Mouse (Mus musculus) spleen, adult 2 months (tissue): ENCODE results near the gene Sorcs3. TPM values are rescaled to one million over a fixed set of nuclear protein-coding genes. Genes with fewer than 3 reads are reported as not detected.

Experiments
- DNase-seq, 2 experiments: peaks; one replicate each; pipeline versions ENCODE4 v3.0.0 to v3.0.0-alpha.2; 2012 to 2021; ENCODE audit warnings: low spot score in 2 of 2, low read depth in 1 of 2
- H3K27ac ChIP-seq: fragments of 200-500 bp; 2 replicates; pipeline ENCODE4 v1.5.1; 2012; ENCODE audit warnings: low read length, inconsistent platforms; ENCODE audit not compliant: insufficient read depth
- H3K27me3 ChIP-seq: fragments of 200-500 bp; 2 replicates; pipeline ENCODE4 v1.6.1; 2012; ENCODE audit warnings: mild to moderate bottlenecking, moderate library complexity, low read length, inconsistent platforms; ENCODE audit not compliant: control insufficient read depth, insufficient read depth
- H3K36me3 ChIP-seq: fragments of 200-500 bp; 2 replicates; pipeline ENCODE4 v1.6.1; 2012; ENCODE audit warnings: mild to moderate bottlenecking, low read length, inconsistent platforms; ENCODE audit not compliant: control insufficient read depth, insufficient read depth
- H3K4me1 ChIP-seq: fragments of 200-500 bp; 2 replicates; pipeline ENCODE4 v1.6.1; 2011; ENCODE audit warnings: inconsistent platforms; ENCODE audit not compliant: control insufficient read depth, insufficient read depth, insufficient read length
- H3K4me3 ChIP-seq: fragments of 200-500 bp; 2 replicates; pipeline ENCODE4 v1.5.1; 2011; ENCODE audit warnings: mild to moderate bottlenecking, inconsistent platforms; ENCODE audit not compliant: insufficient read depth, insufficient read length; ENCODE audit errors: extremely low read depth
- CTCF ChIP-seq: fragments of 200-500 bp; IDR thresholded peaks from 2 replicates; pipeline ENCODE4 v1.5.1; 2011; ENCODE audit warnings: mild to moderate bottlenecking, inconsistent platforms; ENCODE audit not compliant: insufficient read depth, insufficient read length, insufficient replicate concordance; ENCODE audit errors: extremely low read depth
- POLR2A ChIP-seq: fragments of 200-500 bp; IDR thresholded peaks from 2 replicates; pipeline ENCODE4 v1.6.1; 2011; ENCODE audit warnings: low read depth, low read length, inconsistent platforms
- WGBS: fragments of 180-500 bp; shearing (Covaris S2); methylation state at CpG from one replicate; pipeline ENCODE4 v1.1.7; 2018; 5-methylcytosine and 5-hydroxymethylcytosine counted together
- polyA plus RNA-seq: library from polyadenylated mRNA; depleted of rRNA; stranded (reverse); fragments of >200 nt; gene quantifications from 2 replicates; pipeline ENCODE4 v1.2.3, GENCODE M21; 2012

Sorcs3 gene
- polyA plus RNA-seq, 1 experiment: not detected

GRCm38 (mm10) chr19:48545421-48546132 is 339.8 kb downstream of the Sorcs3 start:
- H3K4me3 ChIP-seq: no peak overlapping the region
- H3K4me1 ChIP-seq: no peaks in the 10 kb centered on the region
- no peak for TF ChIP-seq POLR2A
- TF ChIP-seq CTCF: no peak
- H3K36me3 ChIP-seq: no peaks in the 10 kb centered on the region
- 82% methylated on average over 7 of the region's 7 CpGs for WGBS
- H3K27ac ChIP-seq: no peak overlapping the region
- no peaks in the 10 kb centered on the region for H3K27me3 ChIP-seq
- no peak for DNase-seq

- Histone ChIP-seq H3K4me1 (no peaks in the 10 kb centered on the region), H3K4me3 (no peak overlapping the region), H3K27me3 (no peaks in the 10 kb centered on the region), H3K27ac (no peak overlapping the region), H3K36me3 (no peaks in the 10 kb centered on the region)
- DNase-seq: no peak
- TF ChIP-seq POLR2A (no peak), CTCF (no peak)
- WGBS: 91% methylated on average over 2 of the region's 2 CpGs
These were observed 340.3 kb downstream of the Sorcs3 start for GRCm38 (mm10) chr19:48546133-48546448.

GRCm38 (mm10) chr19:48548143-48548881 is 342.5 kb downstream of the Sorcs3 start:
- H3K27ac ChIP-seq: no peak overlapping the region
- no peaks in the 10 kb centered on the region for H3K4me1 ChIP-seq
- H3K27me3 ChIP-seq: no peaks in the 10 kb centered on the region
- DNase-seq: no peak
- 69% methylated on average over 9 of the region's 9 CpGs for WGBS
- TF ChIP-seq POLR2A (no peak), CTCF (no peak)
- H3K36me3 ChIP-seq: no peaks in the 10 kb centered on the region
- H3K4me3 ChIP-seq: no peak overlapping the region

- Histone ChIP-seq H3K36me3 (no peaks in the 10 kb centered on the region), H3K27me3 (no peaks in the 10 kb centered on the region), H3K27ac (no peak overlapping the region), H3K4me3 (no peak overlapping the region), H3K4me1 (no peaks in the 10 kb centered on the region)
- 52% methylated on average over 2 of the region's 2 CpGs for WGBS
- DNase-seq: no peak
- TF ChIP-seq POLR2A: no peak
- no peak for TF ChIP-seq CTCF
These were observed 353.6 kb downstream of the Sorcs3 start for GRCm38 (mm10) chr19:48559432-48559831.

- TF ChIP-seq POLR2A: no peak
- TF ChIP-seq CTCF: no peak
- DNase-seq: no peak
- Histone ChIP-seq H3K27me3 (no peaks in the 10 kb centered on the region), H3K27ac (no peak overlapping the region), H3K36me3 (no peaks in the 10 kb centered on the region), H3K4me3 (no peak overlapping the region), H3K4me1 (no peaks in the 10 kb centered on the region)
- 75% methylated on average over 1 of the region's 1 CpGs for WGBS
These were observed 369.9 kb downstream of the Sorcs3 start for GRCm38 (mm10) chr19:48575736-48576135.

GRCm38 (mm10) chr19:48577169-48577568 is 371.3 kb downstream of the Sorcs3 start:
- DNase-seq: no peak
- 94% methylated on average over 5 of the region's 5 CpGs for WGBS
- H3K4me1 ChIP-seq: no peaks in the 10 kb centered on the region
- no peaks in the 10 kb centered on the region for H3K27me3 ChIP-seq
- H3K27ac ChIP-seq: no peak overlapping the region
- H3K4me3 ChIP-seq: no peak overlapping the region
- TF ChIP-seq CTCF (no peak), POLR2A (no peak)
- H3K36me3 ChIP-seq: no peaks in the 10 kb centered on the region
